9 mouse cellular contexts compared by ENCODE assay signal in genomic region chr2:127336497-127336832, GRCm38 (mm10). TPM values are rescaled to one million over a fixed set of nuclear protein-coding genes. Genes with fewer than 3 reads are reported as not detected.
DNase-seq lines count a peak whose midpoint lies in the region; ATAC-seq and TF ChIP-seq lines count a peak whose summit lies in the region.
"Had no signal": no experiment of that assay in that cellular context is flagged by ENCODE, and none has a peak within 500 bp of the region (broad histone marks: within the 10 kb centered on the region; RNA-seq: fewer than 3 reads in every experiment).

No protein-coding gene starts in this region.

- H3K4me1 ChIP-seq in embryonic facial prominence, embryonic 11.5 days (ENCODE audit: control insufficient read depth, insufficient read depth, low read length): peaks cover 6% of the 10 kb centered on the region
- H3K4me1 ChIP-seq in hindbrain, embryonic 16.5 days (ENCODE audit: control insufficient read depth, insufficient read depth, low read depth, low read length): peaks cover 11% of the 10 kb centered on the region
- H3K4me1 ChIP-seq in midbrain, embryonic 16.5 days (ENCODE audit: control insufficient read depth, insufficient read depth, low read length): peaks cover 6% of the 10 kb centered on the region; the same call in 1 of the 2 replicates

- peak; percentile 30; the same call in 1 of the 2 replicates for ATAC-seq in embryonic facial prominence, embryonic 11.5 days (replicated peaks; ENCODE audit: insufficient number of reproducible peaks, low FRiP score, low TSS enrichment, low read depth)
- no peak; the same call in 1 of the 2 replicates for ATAC-seq in hindbrain, embryonic 16.5 days
- no peak for ATAC-seq in midbrain, embryonic 16.5 days

- peak overlapping the region; percentile 64 for H3K9ac ChIP-seq in embryonic facial prominence, embryonic 11.5 days (replicated peaks; ENCODE audit: low read length)
- H3K9ac ChIP-seq in hindbrain, embryonic 16.5 days (ENCODE audit: low read depth, low read length): peak overlapping the region; percentile 77
- H3K9ac ChIP-seq in midbrain, embryonic 16.5 days (ENCODE audit: low read depth, low read length): peak overlapping the region; percentile 64

- WGBS in embryonic facial prominence, embryonic 11.5 days: 3% methylated on average over 33 of the region's 33 CpGs
- 3% methylated on average over 29 of the region's 33 CpGs for WGBS in hindbrain, embryonic 16.5 days
- WGBS in midbrain, embryonic 16.5 days: 3% methylated on average over 26 of the region's 33 CpGs

- peaks cover 16% of the 10 kb centered on the region for H3K27me3 ChIP-seq in embryonic facial prominence, embryonic 11.5 days (ENCODE audit: control insufficient read depth, insufficient read depth, low read length)
- H3K27me3 ChIP-seq in hindbrain, embryonic 16.5 days (replicated peaks; ENCODE audit: control insufficient read depth, insufficient read depth, low read length): peaks cover 14% of the 10 kb centered on the region
- peaks cover 16% of the 10 kb centered on the region for H3K27me3 ChIP-seq in midbrain, embryonic 16.5 days (ENCODE audit: control insufficient read depth, insufficient read depth, low read depth, low read length)

- no peaks in the 10 kb centered on the region for H3K36me3 ChIP-seq in embryonic facial prominence, embryonic 11.5 days (replicated peaks; ENCODE audit: control insufficient read depth, insufficient read depth, low read depth, low read length)
- no peaks in the 10 kb centered on the region for H3K36me3 ChIP-seq in hindbrain, embryonic 16.5 days (ENCODE audit: control insufficient read depth, insufficient read depth, low read length)
- H3K36me3 ChIP-seq in midbrain, embryonic 16.5 days (ENCODE audit: control insufficient read depth, insufficient read depth, low read length): no peaks in the 10 kb centered on the region

- peak overlapping the region; percentile 75; the same call in 1 of the 2 replicates for H3K27ac ChIP-seq in layer of hippocampus, adult 2 months
- no peak overlapping the region for H3K27ac ChIP-seq in embryonic facial prominence, embryonic 11.5 days (replicated peaks; ENCODE audit: low read depth, low read length)
- peak overlapping the region; percentile 48; the same call in 1 of the 2 replicates for H3K27ac ChIP-seq in hindbrain, embryonic 16.5 days (ENCODE audit: low read depth, low read length)
- H3K27ac ChIP-seq in midbrain, embryonic 16.5 days (ENCODE audit: low read length): no peak overlapping the region; the same call in 1 of the 2 replicates

- H3K4me3 ChIP-seq in layer of hippocampus, adult 2 months: peak overlapping the region; percentile 56
- H3K4me3 ChIP-seq in embryonic facial prominence, embryonic 11.5 days (ENCODE audit: low read depth, low read length): peak overlapping the region; percentile 53
- peak overlapping the region; percentile 65 for H3K4me3 ChIP-seq in hindbrain, embryonic 16.5 days (ENCODE audit: low read length)
- H3K4me3 ChIP-seq in midbrain, embryonic 16.5 days (ENCODE audit: low read depth, low read length): peak overlapping the region; percentile 56

- TF ChIP-seq CTCF in layer of hippocampus, adult 2 months (conservative IDR thresholded peaks at IDR 0.05): no peak

- H3K9me3 ChIP-seq in embryonic facial prominence, embryonic 11.5 days (replicated peaks; ENCODE audit: control insufficient read depth, low read length): no peaks in the 10 kb centered on the region
- H3K9me3 ChIP-seq in hindbrain, embryonic 16.5 days (ENCODE audit: control insufficient read depth, low read length): no peaks in the 10 kb centered on the region
- H3K9me3 ChIP-seq in midbrain, embryonic 16.5 days (replicated peaks; ENCODE audit: control insufficient read depth, low read length, poor library complexity, severe bottlenecking): no peaks in the 10 kb centered on the region

- no peak for DNase-seq in layer of hippocampus, adult 2 months (ENCODE audit: low spot score in 2 of 2)
- DNase-seq in layer of hippocampus, postnatal 36 days: no peak
- no peak for DNase-seq in embryonic facial prominence, embryonic 11.5 days (ENCODE audit: low spot score)
- no peak for DNase-seq in frontal cortex, adult 2 months (ENCODE audit: extremely low spot score in 1 of 2, low spot score in 1 of 2)
- DNase-seq in B cell, adult 2 months: no peak
- no peak for DNase-seq in right cerebral cortex, postnatal 10 days (ENCODE audit: low spot score in 2 of 2)

- peak overlapping the region; percentile 93 for H3K4me2 ChIP-seq in embryonic facial prominence, embryonic 11.5 days (ENCODE audit: low read depth, low read length)
- H3K4me2 ChIP-seq in hindbrain, embryonic 16.5 days (ENCODE audit: low read length): peak overlapping the region; percentile 84
- H3K4me2 ChIP-seq in midbrain, embryonic 16.5 days (ENCODE audit: low read length): peak overlapping the region; percentile 93

RNA-seq across cellular contexts. Expression of gene Dusp2, which starts 0.5 kb away (rescaled TPM):
- total RNA-seq in layer of hippocampus, adult 2 months (2021): 1 to 10 TPM; 1.6 to 2.0 TPM
- 1 to 10 TPM in 1 of 2 experiments, under 1 TPM in 1; 0.53 to 1.1 TPM for total RNA-seq in layer of hippocampus, postnatal 36 days (2021)
- 4.2 and 4.4 TPM in 2 replicates for polyA plus RNA-seq in embryonic facial prominence, embryonic 11.5 days (2014; fragmentation: Nextera tagmentation; extraction: Ambion mirVana)
- polyA plus RNA-seq in hindbrain, embryonic 16.5 days (2015; fragmentation: Nextera tagmentation; extraction: Ambion mirVana): 14.9 and 17.1 TPM in 2 replicates
- 10.8 and 15.6 TPM in 2 replicates for polyA plus RNA-seq in midbrain, embryonic 16.5 days (2015; fragmentation: Nextera tagmentation; extraction: Ambion mirVana)
- 0.80 and 1.3 TPM in 2 replicates for polyA plus RNA-seq in frontal cortex, adult 2 months (2012; rRNA removed)

RNA-seq across cellular contexts. Expression of gene Astl, which starts 2.0 kb away (rescaled TPM):
- not detected for total RNA-seq in layer of hippocampus, adult 2 months (2021)
- total RNA-seq in layer of hippocampus, postnatal 36 days (2021): not detected
- 0.10 and 0.11 TPM in 2 replicates for polyA plus RNA-seq in embryonic facial prominence, embryonic 11.5 days (2014; fragmentation: Nextera tagmentation; extraction: Ambion mirVana)
- not detected in 2 replicates for polyA plus RNA-seq in hindbrain, embryonic 16.5 days (2015; fragmentation: Nextera tagmentation; extraction: Ambion mirVana)
- not detected in 2 replicates for polyA plus RNA-seq in midbrain, embryonic 16.5 days (2015; fragmentation: Nextera tagmentation; extraction: Ambion mirVana)
- not detected in 2 replicates for polyA plus RNA-seq in frontal cortex, adult 2 months (2012; rRNA removed)
- polyA plus RNA-seq: brain, embryonic 14.5 days had no signal

RNA-seq across cellular contexts. Expression of gene Adra2b, which starts 26.5 kb away (rescaled TPM):
- total RNA-seq in layer of hippocampus, adult 2 months (2021): under 1 TPM in 1 of 2 experiments, not detected in 1; 0.26 TPM
- under 1 TPM in 1 of 2 experiments, not detected in 1; 0.07 TPM for total RNA-seq in layer of hippocampus, postnatal 36 days (2021)
- polyA plus RNA-seq in embryonic facial prominence, embryonic 11.5 days (2014; fragmentation: Nextera tagmentation; extraction: Ambion mirVana): 1.9 TPM in 2 replicates
- polyA plus RNA-seq in hindbrain, embryonic 16.5 days (2015; fragmentation: Nextera tagmentation; extraction: Ambion mirVana): 0.72 and 0.90 TPM in 2 replicates
- 0.20 and 0.21 TPM in 2 replicates for polyA plus RNA-seq in midbrain, embryonic 16.5 days (2015; fragmentation: Nextera tagmentation; extraction: Ambion mirVana)
- 0.28 and 0.29 TPM in 2 replicates for polyA plus RNA-seq in frontal cortex, adult 2 months (2012; rRNA removed)

Comparison
In these comparisons a context has a peak if more than half of its experiments do, and no peak if none do; other contexts are left out.
1. H3K27ac ChIP-seq: peak in layer of hippocampus, adult 2 months (single experiment) and hindbrain, embryonic 16.5 days (single experiment); none in embryonic facial prominence, embryonic 11.5 days (single experiment) and midbrain, embryonic 16.5 days (single experiment).
2. Peak in every context shown above with its lines, with median percentiles within 50 percentile points of each other: H3K4me3 ChIP-seq, H3K4me2 ChIP-seq and H3K9ac ChIP-seq.